Mouse (Mus musculus) forebrain, embryonic 13.5 days (tissue): ENCODE data around the gene Mybpc1. TPM values are rescaled to one million over a fixed set of nuclear protein-coding genes. Genes with fewer than 3 reads are reported as not detected.
"Not testable (repeated sequence)": the region's sequence is repeated elsewhere in the genome, so short reads cannot be mapped to it uniquely, and the experiment has no call there.

Experiments
- ATAC-seq: fragments of 200-750 bp; cut with Nextera tagmentation; 2 replicates; pipeline ENCODE4 v1.8.0; 2017
- H3K27ac ChIP-seq: fragments of 300-500 bp; sonication (generic); 2 replicates; pipeline ENCODE4 v1.5.1; 2015; ENCODE audit warnings: inconsistent platforms, mild to moderate bottlenecking, moderate library complexity
- H3K27me3 ChIP-seq: fragments of 300-500 bp; sonication (generic); 2 replicates; pipeline ENCODE4 v1.6.1; 2015; ENCODE audit warnings: mild to moderate bottlenecking, inconsistent platforms
- H3K36me3 ChIP-seq: fragments of 300-500 bp; sonication (generic); 2 replicates; pipeline ENCODE4 v1.6.1; 2015; ENCODE audit warnings: mild to moderate bottlenecking, inconsistent platforms; ENCODE audit not compliant: poor library complexity, severe bottlenecking
- H3K4me1 ChIP-seq: fragments of 300-500 bp; sonication (generic); 2 replicates; pipeline ENCODE4 v1.6.1; 2015; ENCODE audit warnings: inconsistent platforms
- H3K4me2 ChIP-seq: fragments of 300-500 bp; sonication (generic); 2 replicates; pipeline ENCODE4 v1.6.1; 2015; ENCODE audit warnings: inconsistent platforms, mild to moderate bottlenecking, moderate library complexity
- H3K4me3 ChIP-seq: fragments of 300-500 bp; sonication (generic); 2 replicates; pipeline ENCODE4 v1.5.1; 2015; ENCODE audit warnings: mild to moderate bottlenecking, inconsistent platforms
- H3K9ac ChIP-seq: fragments of 300-500 bp; sonication (generic); 2 replicates; pipeline ENCODE4 v1.6.1; 2015; ENCODE audit warnings: mild to moderate bottlenecking, inconsistent platforms
- H3K9me3 ChIP-seq: fragments of 300-500 bp; sonication (generic); replicated peaks from 2 replicates; pipeline ENCODE4 v1.6.1; 2016; ENCODE audit warnings: inconsistent platforms
- WGBS: fragments of 180-500 bp; shearing (Covaris S2); methylation state at CpG from one replicate; pipeline ENCODE4 v1.1.7; 2015; 5-methylcytosine and 5-hydroxymethylcytosine counted together
- polyA plus RNA-seq: library from polyadenylated mRNA; unstranded; fragments of >200 nt; fragmentation: Nextera tagmentation; extraction: Ambion mirVana; gene quantifications from 2 replicates; pipeline ENCODE4 v1.2.1, GENCODE M21; 2015

Mybpc1 gene
- polyA plus RNA-seq, 1 experiment from 2014 or later = 0.22 TPM

DNA sequence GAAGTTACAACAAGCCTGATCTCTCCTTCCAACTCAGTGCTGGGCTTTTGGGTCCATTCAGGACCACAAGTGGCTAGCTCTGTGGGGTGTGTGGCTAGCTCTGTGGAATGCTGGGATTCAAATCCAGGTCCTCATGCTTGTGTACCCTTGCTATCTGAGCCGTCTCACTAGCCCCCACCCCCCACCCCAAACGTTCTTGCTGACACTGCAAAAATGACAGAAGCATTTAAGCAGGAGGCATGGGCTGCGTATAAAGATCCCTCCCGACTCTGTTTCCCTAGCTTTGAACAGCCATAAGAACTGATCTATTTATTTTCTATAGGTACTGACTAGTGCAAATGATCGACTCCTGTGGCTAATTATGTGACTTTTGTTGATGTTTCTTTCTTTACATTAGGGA is 74.3 kb downstream of the Mybpc1 start:
- Histone ChIP-seq H3K9me3 (no peaks in the 10 kb centered on the region), H3K27me3 (no peaks in the 10 kb centered on the region), H3K4me2 (no peak overlapping the region), H3K36me3 (no peaks in the 10 kb centered on the region), H3K9ac (no peak overlapping the region), H3K4me1 (no peaks in the 10 kb centered on the region), H3K27ac (no peak overlapping the region), H3K4me3 (no peak overlapping the region)
- ATAC-seq = no peak
- 74% methylated on average over 5 of the region's 5 CpGs for WGBS

DNA sequence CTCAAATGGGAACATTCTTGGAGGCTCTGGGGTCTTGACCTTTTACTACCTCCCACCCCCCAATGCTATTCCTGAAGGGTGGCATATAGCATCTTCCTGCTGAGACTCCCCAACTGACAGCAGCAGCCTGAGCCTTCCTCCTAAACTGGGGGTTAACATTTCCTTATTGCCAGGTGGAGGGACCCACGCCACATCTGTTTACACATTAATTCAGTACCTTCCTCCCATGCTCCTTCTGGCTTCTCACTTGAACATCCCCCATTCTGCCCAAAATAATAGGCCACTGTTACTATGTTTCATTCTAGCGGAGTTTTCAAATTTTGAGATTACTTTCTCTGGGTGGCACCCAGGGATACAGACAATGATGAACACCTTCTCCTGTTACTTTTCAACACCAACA is 80.9 kb downstream of the Mybpc1 start:
- Histone ChIP-seq H3K27ac (no peak overlapping the region), H3K36me3 (no peaks in the 10 kb centered on the region), H3K4me1 (no peaks in the 10 kb centered on the region), H3K9ac (no peak overlapping the region), H3K27me3 (no peaks in the 10 kb centered on the region), H3K4me2 (no peak overlapping the region), H3K4me3 (no peak overlapping the region), H3K9me3 (no peaks in the 10 kb centered on the region)
- ATAC-seq = no peak
- 92% methylated on average over 2 of the region's 2 CpGs for WGBS

DNA sequence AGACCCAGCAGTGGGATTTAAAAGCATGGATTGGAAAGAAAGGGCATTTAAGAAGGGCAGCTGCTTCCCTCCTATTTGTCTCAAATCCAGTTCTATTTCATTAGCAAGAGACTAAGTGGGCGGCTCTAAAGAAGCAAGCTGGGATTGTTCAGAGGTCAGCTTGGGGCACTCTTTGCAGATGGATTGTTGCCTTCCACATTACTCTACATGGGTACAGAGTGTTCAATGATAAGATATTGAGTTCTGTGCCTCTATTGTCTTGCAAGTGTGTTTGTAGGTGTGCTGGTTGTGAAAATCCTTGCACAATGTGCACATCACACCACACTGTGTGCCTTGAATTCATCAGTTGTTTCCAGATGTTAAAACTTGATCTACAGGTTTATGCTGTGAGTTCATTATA is 81.7 kb downstream of the Mybpc1 start:
- H3K9me3 ChIP-seq = no peaks in the 10 kb centered on the region
- no peak overlapping the region for H3K9ac ChIP-seq
- no peaks in the 10 kb centered on the region for H3K27me3 ChIP-seq
- WGBS = 73% methylated on average over 1 of the region's 1 CpGs
- H3K4me1 ChIP-seq = no peaks in the 10 kb centered on the region
- H3K4me2 ChIP-seq = no peak overlapping the region
- no peak for ATAC-seq
- H3K4me3 ChIP-seq = no peak overlapping the region
- no peak overlapping the region for H3K27ac ChIP-seq
- no peaks in the 10 kb centered on the region for H3K36me3 ChIP-seq

GRCm38 (mm10) chr10:88522795-88523194 is 82.2 kb downstream of the Mybpc1 start:
- H3K9me3 ChIP-seq = no peaks in the 10 kb centered on the region
- H3K4me1 ChIP-seq = no peaks in the 10 kb centered on the region
- H3K9ac ChIP-seq = no peak overlapping the region
- H3K4me3 ChIP-seq = no peak overlapping the region
- 90% methylated on average over 8 of the region's 8 CpGs for WGBS
- H3K27ac ChIP-seq = no peak overlapping the region
- H3K36me3 ChIP-seq = no peaks in the 10 kb centered on the region
- H3K4me2 ChIP-seq = no peak overlapping the region
- no peaks in the 10 kb centered on the region for H3K27me3 ChIP-seq
- ATAC-seq = no peak

GRCm38 (mm10) chr10:88515049-88515448 is 89.9 kb downstream of the Mybpc1 start:
- ATAC-seq, H3K9ac ChIP-seq, H3K36me3 ChIP-seq, H3K4me1 ChIP-seq, H3K27ac ChIP-seq, H3K4me3 ChIP-seq, H3K9me3 ChIP-seq, H3K4me2 ChIP-seq, H3K27me3 ChIP-seq: not testable (repeated sequence)
- WGBS = 91% methylated on average over 7 of the region's 7 CpGs

- Histone ChIP-seq H3K36me3 (no peaks in the 10 kb centered on the region), H3K9me3 (no peaks in the 10 kb centered on the region), H3K4me2 (no peak overlapping the region), H3K27ac (no peak overlapping the region), H3K27me3 (no peaks in the 10 kb centered on the region), H3K4me1 (no peaks in the 10 kb centered on the region), H3K4me3 (no peak overlapping the region), H3K9ac (no peak overlapping the region)
- WGBS = 56% methylated on average over 2 of the region's 2 CpGs
- ATAC-seq = no peak
These were observed 90.5 kb downstream of the Mybpc1 start for GRCm38 (mm10) chr10:88514495-88514894.

DNA sequence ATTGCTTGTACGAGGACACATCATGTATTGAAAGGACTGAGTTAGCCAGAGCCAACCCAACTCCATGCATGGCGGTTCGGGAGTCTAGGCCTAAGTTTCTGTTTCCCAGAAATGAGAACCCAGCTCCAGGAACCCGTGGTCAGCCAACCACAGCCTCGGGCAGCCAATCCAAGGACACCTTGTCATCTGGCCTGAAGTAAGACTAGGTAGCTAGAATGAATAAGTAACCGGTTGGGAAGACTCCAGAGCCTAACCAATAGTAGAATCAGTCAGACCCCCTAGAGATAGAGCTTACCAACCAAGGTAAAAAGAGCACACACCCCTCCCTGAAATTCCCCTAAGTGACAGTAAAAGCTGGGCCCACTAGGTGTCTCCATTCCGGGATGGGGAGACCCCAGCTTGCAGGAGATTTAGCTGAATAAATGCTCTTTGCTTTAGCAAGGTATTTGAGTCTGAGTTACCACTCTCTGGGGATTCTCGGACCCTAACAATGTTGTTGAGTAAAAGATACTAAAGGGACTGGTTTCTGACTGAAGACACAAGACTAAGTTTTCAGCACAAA is 91.3 kb downstream of the Mybpc1 start:
- Histone ChIP-seq H3K9me3 (no peaks in the 10 kb centered on the region), H3K4me3 (no peak overlapping the region), H3K36me3 (no peaks in the 10 kb centered on the region), H3K9ac (no peak overlapping the region), H3K27ac (no peak overlapping the region), H3K4me2 (no peak overlapping the region), H3K27me3 (no peaks in the 10 kb centered on the region), H3K4me1 (no peaks in the 10 kb centered on the region)
- WGBS = 72% methylated on average over 8 of the region's 8 CpGs
- ATAC-seq = no peak

GRCm38 (mm10) chr10:88511355-88511754 is 93.6 kb downstream of the Mybpc1 start:
- Histone ChIP-seq H3K4me2 (no peak overlapping the region), H3K4me3 (no peak overlapping the region), H3K27ac (no peak overlapping the region), H3K9me3 (no peaks in the 10 kb centered on the region), H3K36me3 (no peaks in the 10 kb centered on the region), H3K27me3 (no peaks in the 10 kb centered on the region), H3K9ac (no peak overlapping the region), H3K4me1 (no peaks in the 10 kb centered on the region)
- WGBS = 91% methylated on average over 9 of the region's 9 CpGs
- no peak for ATAC-seq

DNA sequence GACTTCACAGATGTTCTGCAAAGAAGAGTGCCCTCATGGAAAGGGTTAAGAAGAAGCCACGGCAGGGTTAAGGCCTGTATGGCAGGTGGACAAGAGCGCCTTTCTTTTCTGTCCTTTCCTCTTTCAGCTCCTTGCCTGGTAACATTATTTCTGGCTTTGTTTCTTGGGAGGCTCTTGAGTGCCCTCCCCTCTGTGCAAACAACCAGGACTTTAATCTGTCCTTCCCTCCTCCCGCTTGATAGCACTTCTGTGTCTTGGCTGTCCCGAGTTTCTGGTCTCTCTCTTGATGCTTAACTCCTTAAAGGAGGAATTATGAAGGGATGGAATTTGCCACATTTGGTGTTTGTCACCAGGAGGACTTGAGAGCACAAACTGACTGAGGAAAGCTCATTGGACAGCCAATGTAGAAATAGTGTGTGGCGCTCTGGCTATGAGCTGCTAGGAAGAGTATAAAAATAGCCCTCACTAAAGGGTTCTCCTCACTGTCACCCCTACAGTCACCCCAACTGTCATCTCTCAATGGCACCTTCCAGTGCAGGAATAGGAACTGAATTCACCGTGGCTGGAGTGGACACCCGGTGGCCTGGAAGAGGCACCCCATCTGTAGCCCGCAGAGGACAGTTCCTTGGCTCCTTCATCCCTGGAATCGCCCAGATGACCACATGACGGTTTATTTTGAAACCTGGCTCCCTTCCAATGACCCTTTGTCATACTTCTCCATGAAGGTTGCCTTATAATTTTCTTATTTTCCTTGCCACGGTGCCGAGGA is 94.3 kb downstream of the Mybpc1 start:
- 76% methylated on average over 12 of the region's 12 CpGs for WGBS
- Histone ChIP-seq H3K4me1 (no peaks in the 10 kb centered on the region), H3K36me3 (no peaks in the 10 kb centered on the region), H3K9me3 (no peaks in the 10 kb centered on the region), H3K4me3 (no peak overlapping the region), H3K27me3 (no peaks in the 10 kb centered on the region), H3K27ac (no peak overlapping the region), H3K4me2 (no peak overlapping the region), H3K9ac (no peak overlapping the region)
- ATAC-seq = no peak

DNA sequence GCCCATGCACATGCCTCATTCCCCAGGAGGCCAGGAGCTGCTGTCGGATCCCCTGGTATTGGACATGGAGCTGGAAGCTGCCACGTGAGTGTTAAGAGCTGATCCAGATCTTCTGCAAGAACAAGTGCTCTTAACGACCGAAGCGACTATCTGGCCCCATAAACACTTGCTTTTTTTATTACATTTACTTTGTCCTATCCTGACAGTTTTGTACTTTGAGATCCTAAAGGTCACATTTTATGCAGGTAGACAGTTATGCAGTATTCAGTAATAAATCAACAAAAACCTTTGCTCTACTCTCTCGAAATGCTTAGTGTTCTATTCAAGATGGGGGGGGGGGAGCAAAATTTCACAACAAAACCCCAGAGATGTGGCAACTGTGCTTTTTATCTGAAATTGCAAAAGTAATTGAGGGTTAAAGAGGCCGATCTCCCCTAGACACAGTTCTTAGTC is 97.2 kb downstream of the Mybpc1 start:
- Histone ChIP-seq H3K36me3 (no peaks in the 10 kb centered on the region), H3K27me3 (no peaks in the 10 kb centered on the region), H3K4me2 (no peak overlapping the region), H3K27ac (no peak overlapping the region), H3K9me3 (no peaks in the 10 kb centered on the region), H3K4me1 (peaks cover 6% of the 10 kb centered on the region), H3K9ac (no peak overlapping the region), H3K4me3 (no peak overlapping the region)
- ATAC-seq = no peak
- 87% methylated on average over 7 of the region's 7 CpGs for WGBS

GRCm38 (mm10) chr10:88505256-88505655 is 99.7 kb downstream of the Mybpc1 start:
- Histone ChIP-seq H3K4me3 (no peak overlapping the region), H3K9me3 (no peaks in the 10 kb centered on the region), H3K9ac (no peak overlapping the region), H3K27me3 (no peaks in the 10 kb centered on the region), H3K27ac (no peak overlapping the region), H3K4me1 (peaks cover 17% of the 10 kb centered on the region), H3K36me3 (no peaks in the 10 kb centered on the region), H3K4me2 (no peak overlapping the region)
- 45% methylated on average over 5 of the region's 5 CpGs for whole genome bisulfite sequencing
- ATAC-seq = no peak

DNA sequence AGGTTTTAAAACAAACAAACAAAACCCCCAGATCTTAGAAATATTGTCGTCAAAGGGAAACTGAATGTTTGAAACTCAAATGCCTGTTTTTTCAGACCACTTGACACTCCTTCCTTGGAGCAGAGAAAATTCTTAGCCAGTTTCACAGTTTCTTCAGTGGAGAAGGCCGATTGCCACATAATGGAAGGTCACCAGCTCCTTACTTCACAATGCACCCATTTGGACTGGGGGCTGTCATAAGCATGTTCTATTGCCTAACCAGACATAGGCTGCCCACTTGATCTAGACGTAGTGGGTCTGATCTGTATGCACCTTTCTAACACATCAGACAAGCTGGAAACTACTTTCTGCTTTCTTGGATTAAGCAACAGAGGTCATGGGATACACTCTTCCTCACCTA is 100.5 kb downstream of the Mybpc1 start:
- Histone ChIP-seq H3K9me3 (no peaks in the 10 kb centered on the region), H3K36me3 (no peaks in the 10 kb centered on the region), H3K4me3 (no peak overlapping the region), H3K27ac (no peak overlapping the region), H3K9ac (no peak overlapping the region), H3K4me2 (peak overlapping the region; percentile 75; the same call in 1 of the 2 replicates), H3K4me1 (peaks cover 17% of the 10 kb centered on the region), H3K27me3 (no peaks in the 10 kb centered on the region)
- 50% methylated on average over 3 of the region's 3 CpGs for WGBS
- ATAC-seq = no peak
